Mouse (Mus musculus): Measurements from ENCODE around the gene Olfr1484. TPM values are rescaled to one million over a fixed set of nuclear protein-coding genes. Genes with fewer than 3 reads are reported as not detected.
"Not testable (repeated sequence)": the region's sequence is repeated elsewhere in the genome, so short reads cannot be mapped to it uniquely, and the experiment has no call there.

The Olfr1484 gene
- not detected in 2 replicates for polyA plus RNA-seq (2015; fragmentation: Nextera tagmentation; extraction: Ambion mirVana)

GRCm38 (mm10) chr19:13583211-13583610 is at the start of gene Olfr1484:
TSS of gene Olfr1484 (plus strand) at chr19:13583511.
- Histone ChIP-seq H3K9me3 (replicated peaks) (peaks cover 11% of the 10 kb centered on the region), H3K4me3 (no peak within 1 kb of the TSS), H3K36me3 (ENCODE audit: poor library complexity, severe bottlenecking) (no peaks in the 10 kb centered on the region), H3K27me3 (no peaks in the 10 kb centered on the region), H3K4me2 (no peak within 1 kb of the TSS), H3K4me1 (no peaks in the 10 kb centered on the region), H3K9ac (no peak within 1 kb of the TSS), H3K27ac (no peak within 1 kb of the TSS)
- ATAC-seq = no peak
- WGBS = 92% methylated on average over 1 of the region's 1 CpGs

GRCm38 (mm10) chr19:13617075-13617474 is 33.8 kb downstream of the Olfr1484 start, which contains the start of gene Olfr1487:
TSS of gene Olfr1487 (plus strand) at chr19:13617375.
- H3K9ac ChIP-seq = not testable (repeated sequence)

DNA sequence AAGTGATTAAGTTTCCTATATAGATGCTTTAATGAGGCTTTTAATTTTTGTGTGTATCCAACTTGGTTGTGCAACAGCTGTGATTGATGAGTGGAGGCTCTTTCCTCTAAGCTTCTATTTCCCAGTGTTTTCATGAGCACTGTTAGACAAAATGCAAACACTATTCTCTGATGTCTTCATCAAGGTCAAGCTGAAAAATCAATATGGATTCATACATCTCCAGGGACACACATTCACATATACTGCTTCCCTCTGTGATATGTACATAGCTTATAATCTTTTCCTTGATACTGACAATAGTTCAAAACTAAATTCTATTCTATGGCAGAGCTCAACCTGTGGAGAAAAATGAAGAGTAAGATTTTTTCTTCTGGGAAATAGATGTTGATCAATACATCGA is 48.0 kb downstream of the Olfr1484 start, which contains the start of gene Olfr1489:
Gene Olfr1489, plus strand, starts transcription at position 301 of the 400 bp plus-strand sequence.
- H3K27me3 ChIP-seq = no peaks in the 10 kb centered on the region
- H3K36me3 ChIP-seq (ENCODE audit: poor library complexity, severe bottlenecking) = no peaks in the 10 kb centered on the region
- H3K4me2 ChIP-seq = no peak within 1 kb of the TSS
- 86% methylated on average over 1 of the region's 1 CpGs for WGBS
- no peak within 1 kb of the TSS for H3K27ac ChIP-seq
- H3K4me3 ChIP-seq = no peak within 1 kb of the TSS
- no peaks in the 10 kb centered on the region for H3K4me1 ChIP-seq
- no peak for ATAC-seq
- H3K9ac ChIP-seq = no peak within 1 kb of the TSS
- peaks cover 7% of the 10 kb centered on the region; the same call in 1 of the 2 replicates for H3K9me3 ChIP-seq (replicated peaks)

More at GRCm38 (mm10) chr19:13617075-13617474, 33.8 kb downstream of the Olfr1484 start, which contains the start of gene Olfr1487:
- not testable (repeated sequence) for H3K4me1 ChIP-seq; H3K27ac ChIP-seq; H3K27me3 ChIP-seq; H3K4me2 ChIP-seq; H3K36me3 ChIP-seq (ENCODE audit: poor library complexity, severe bottlenecking); H3K4me3 ChIP-seq; ATAC-seq
- WGBS = 93% methylated on average over 2 of the region's 2 CpGs
- peaks cover 15% of the 10 kb centered on the region for H3K9me3 ChIP-seq (replicated peaks)

Small RNAs within 50 kb of the gene (microRNA-seq; reads per million reads assigned to microRNA genes)
- gene Gm22323 = not detected
- not detected for gene Gm23931

Other genes starting within 250 kb of the Olfr1484 start
- not detected in 2 replicates for gene Olfr1466, start 244.6 kb upstream of the Olfr1484 start, polyA plus RNA-seq (2015; fragmentation: Nextera tagmentation; extraction: Ambion mirVana)
- gene Olfr1467, start 221.3 kb upstream of the Olfr1484 start, polyA plus RNA-seq (2015; fragmentation: Nextera tagmentation; extraction: Ambion mirVana) = not detected in 2 replicates
- gene Olfr1469, start 175.7 kb upstream of the Olfr1484 start, polyA plus RNA-seq (2015; fragmentation: Nextera tagmentation; extraction: Ambion mirVana) = not detected in 2 replicates
- not detected in 2 replicates for gene Olfr1471, start 140.1 kb upstream of the Olfr1484 start, polyA plus RNA-seq (2015; fragmentation: Nextera tagmentation; extraction: Ambion mirVana)
- not detected in 2 replicates for gene Olfr1472, start 127.4 kb upstream of the Olfr1484 start, polyA plus RNA-seq (2015; fragmentation: Nextera tagmentation; extraction: Ambion mirVana)
- gene Olfr1474, start 113.9 kb upstream of the Olfr1484 start, polyA plus RNA-seq (2015; fragmentation: Nextera tagmentation; extraction: Ambion mirVana) = not detected in 2 replicates
- gene Olfr1475, start 103.3 kb upstream of the Olfr1484 start, polyA plus RNA-seq (2015; fragmentation: Nextera tagmentation; extraction: Ambion mirVana) = not detected in 2 replicates
- gene Olfr1477, start 83.0 kb upstream of the Olfr1484 start, polyA plus RNA-seq (2015; fragmentation: Nextera tagmentation; extraction: Ambion mirVana) = not detected in 2 replicates
- not detected in 2 replicates for gene Olfr1480, start 55.6 kb upstream of the Olfr1484 start, polyA plus RNA-seq (2015; fragmentation: Nextera tagmentation; extraction: Ambion mirVana)
- gene Olfr1487, start 33.9 kb downstream of the Olfr1484 start, polyA plus RNA-seq (2015; fragmentation: Nextera tagmentation; extraction: Ambion mirVana) = not detected in 2 replicates
- not detected in 2 replicates for gene Olfr1489, start 48.1 kb downstream of the Olfr1484 start, polyA plus RNA-seq (2015; fragmentation: Nextera tagmentation; extraction: Ambion mirVana)
- not detected in 2 replicates for gene Olfr1490, start 67.6 kb downstream of the Olfr1484 start, polyA plus RNA-seq (2015; fragmentation: Nextera tagmentation; extraction: Ambion mirVana)
- gene Olfr1491, start 113.8 kb downstream of the Olfr1484 start, polyA plus RNA-seq (2015; fragmentation: Nextera tagmentation; extraction: Ambion mirVana) = not detected in 2 replicates
- gene Olfr1493-ps1, start 139.8 kb downstream of the Olfr1484 start, polyA plus RNA-seq (2015; fragmentation: Nextera tagmentation; extraction: Ambion mirVana) = not detected in 2 replicates
- not detected in 2 replicates for gene Olfr1494, start 156.2 kb downstream of the Olfr1484 start, polyA plus RNA-seq (2015; fragmentation: Nextera tagmentation; extraction: Ambion mirVana)
- not detected in 2 replicates for gene Olfr1495, start 181.1 kb downstream of the Olfr1484 start, polyA plus RNA-seq (2015; fragmentation: Nextera tagmentation; extraction: Ambion mirVana)
- not detected in 2 replicates for gene Olfr1496, start 194.4 kb downstream of the Olfr1484 start, polyA plus RNA-seq (2015; fragmentation: Nextera tagmentation; extraction: Ambion mirVana)
- gene Olfr1497, start 214.7 kb downstream of the Olfr1484 start, polyA plus RNA-seq (2015; fragmentation: Nextera tagmentation; extraction: Ambion mirVana) = not detected in 2 replicates
- not detected in 2 replicates for gene Olfr1499, start 235.9 kb downstream of the Olfr1484 start, polyA plus RNA-seq (2015; fragmentation: Nextera tagmentation; extraction: Ambion mirVana)
- not detected in 2 replicates for gene Olfr1500, start 247.0 kb downstream of the Olfr1484 start, polyA plus RNA-seq (2015; fragmentation: Nextera tagmentation; extraction: Ambion mirVana)